In genomic region chr2:24975704-24976297, GRCm38 (mm10) we compare ENCODE assay signal across 8 mouse cellular contexts. TPM values are rescaled to one million over a fixed set of nuclear protein-coding genes. Genes with fewer than 3 reads are reported as not detected.
DNase-seq lines count a peak whose midpoint lies in the region; ATAC-seq lines count a peak whose summit lies in the region.

TSS of gene Pnpla7 (plus strand) at chr2:24976033.

- DNase-seq in Muller cell, postnatal 12 days (ENCODE audit: inconsistent ontology term) = peak; percentile 93
- DNase-seq in cerebellum, adult 9-10 months = peak; percentile 60
- DNase-seq in frontal cortex, adult 2 months (ENCODE audit: extremely low spot score in 1 of 2, low spot score in 1 of 2) = peak; percentile 41 to 63
- DNase-seq in hindbrain, embryonic 10.5 days (ENCODE audit: low spot score) = peak; percentile 77
- peak; percentile 87 for DNase-seq in layer of hippocampus, adult 9-11 months
- DNase-seq in ovary, adult 18-20 months (ENCODE audit: low spot score) = peak; percentile 78
- DNase-seq in thymus, postnatal 0 days (ENCODE audit: low spot score) = peak; percentile 90

- peaks cover 28% of the 10 kb centered on the region for H3K4me1 ChIP-seq in hindbrain, embryonic 10.5 days (replicated peaks)
- H3K4me1 ChIP-seq in lung, embryonic 16.5 days (replicated peaks; ENCODE audit: control insufficient read depth, insufficient read depth, low read length) = peaks cover 12% of the 10 kb centered on the region

- H3K27ac ChIP-seq in hindbrain, embryonic 10.5 days = peak within 1 kb of the TSS; percentile 90
- peak within 1 kb of the TSS; percentile 94 for H3K27ac ChIP-seq in lung, embryonic 16.5 days (ENCODE audit: low read length)

- H3K36me3 ChIP-seq in hindbrain, embryonic 10.5 days = peaks cover 27% of the 10 kb centered on the region
- peaks cover 10% of the 10 kb centered on the region for H3K36me3 ChIP-seq in lung, embryonic 16.5 days (ENCODE audit: control insufficient read depth, insufficient read depth, low read length)

- no peaks in the 10 kb centered on the region for H3K27me3 ChIP-seq in hindbrain, embryonic 10.5 days (ENCODE audit: insufficient read depth, poor library complexity, severe bottlenecking)
- no peaks in the 10 kb centered on the region for H3K27me3 ChIP-seq in lung, embryonic 16.5 days (ENCODE audit: control insufficient read depth, insufficient read depth, low read depth, low read length)

- peak within 1 kb of the TSS; percentile 76 for H3K9ac ChIP-seq in lung, embryonic 16.5 days (ENCODE audit: low read length)

- peak; percentile 85 for ATAC-seq in lung, embryonic 16.5 days (ENCODE audit: low read depth)

- WGBS in hindbrain, embryonic 10.5 days = under 1% methylated on average over 16 of the region's 16 CpGs
- 0% methylated on average over 16 of the region's 16 CpGs for WGBS in lung, embryonic 16.5 days

- no peaks in the 10 kb centered on the region for H3K9me3 ChIP-seq in hindbrain, embryonic 10.5 days
- no peaks in the 10 kb centered on the region for H3K9me3 ChIP-seq in lung, embryonic 16.5 days (ENCODE audit: control insufficient read depth, low read length)

- peak within 1 kb of the TSS; percentile 92 for H3K4me2 ChIP-seq in lung, embryonic 16.5 days (ENCODE audit: low read depth, low read length)

- H3K4me3 ChIP-seq in hindbrain, embryonic 10.5 days = peak within 1 kb of the TSS; percentile 83
- H3K4me3 ChIP-seq in lung, embryonic 16.5 days (ENCODE audit: low read length) = peak within 1 kb of the TSS; percentile 75

RNA-seq across cellular contexts. Expression of gene Pnpla7, which starts in this region (rescaled TPM):
- polyA plus RNA-seq in frontal cortex, adult 2 months (2012; rRNA removed) = 17.4 and 21.3 TPM in 2 replicates
- 3.9 and 5.3 TPM in 2 replicates for polyA plus RNA-seq in hindbrain, embryonic 10.5 days (2016; fragmentation: Nextera tagmentation; extraction: Ambion mirVana)
- 6.6 and 7.7 TPM in 2 replicates for polyA plus RNA-seq in lung, embryonic 16.5 days (2015; fragmentation: Nextera tagmentation; extraction: Ambion mirVana)
- 14.1 and 19.8 TPM in 2 replicates for polyA plus RNA-seq in thymus, postnatal 0 days (2015; fragmentation: Nextera tagmentation; extraction: Ambion mirVana)

Comparison
In these comparisons a context has a peak if more than half of its experiments do, and no peak if none do; other contexts are left out.
1. Peak in every context shown above with its lines: DNase-seq, ATAC-seq, H3K4me3 ChIP-seq and H3K27ac ChIP-seq.